Mouse (Mus musculus) heart, adult 18-20 months (tissue): ENCODE measurements around the gene Rab4b. TPM values are rescaled to one million over a fixed set of nuclear protein-coding genes. Genes with fewer than 3 reads are reported as not detected.

Experiments
- DNase-seq, 2 experiments: peaks; one replicate each; pipeline ENCODE4 v3.0.0; 2021 to 2022; ENCODE audit warnings: mixed read lengths in 1 of 2
- microRNA-seq, 2 experiments: library from miRNA; unstranded; fragments of <30 nt; microRNA quantifications; one replicate each; pipeline ENCODE4 v1.2.0; 2022
- total RNA-seq, 2 experiments: library from RNA; stranded (reverse); gene quantifications; 2 replicates each; pipeline ENCODE4 v1.2.3; 2021

Gene Rab4b
- total RNA-seq, 2 experiments from 2014 or later = 10.5 to 11.6 TPM

DNA sequence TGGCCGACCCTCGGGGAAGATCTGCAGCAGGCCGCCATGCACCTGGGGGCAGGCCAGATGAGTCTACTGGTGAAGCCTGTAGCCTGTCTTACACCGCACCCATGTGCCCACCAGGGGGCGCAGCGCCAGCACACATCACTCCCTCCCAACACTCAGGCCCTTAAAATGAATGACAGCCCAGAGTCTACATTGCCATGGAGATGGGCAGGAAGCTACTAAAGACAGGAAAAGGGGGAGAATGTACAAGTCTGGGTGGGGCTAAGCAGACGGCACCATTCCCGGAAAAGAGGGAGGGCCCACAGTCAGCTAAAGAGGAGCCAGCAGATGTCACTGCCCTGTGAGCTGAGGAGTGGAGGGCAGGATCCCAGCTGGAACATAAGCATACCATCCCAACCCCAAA, 18.8 kb downstream of the Rab4b start:
- peak; percentile 89 to 93 for DNase-seq

- DNase-seq = no peak
Measured at GRCm38 (mm10) chr7:27159256-27159655, 19.4 kb downstream of the Rab4b start.

- DNase-seq = no peak
Measured at GRCm38 (mm10) chr7:27158171-27158570, 20.5 kb downstream of the Rab4b start.

DNA sequence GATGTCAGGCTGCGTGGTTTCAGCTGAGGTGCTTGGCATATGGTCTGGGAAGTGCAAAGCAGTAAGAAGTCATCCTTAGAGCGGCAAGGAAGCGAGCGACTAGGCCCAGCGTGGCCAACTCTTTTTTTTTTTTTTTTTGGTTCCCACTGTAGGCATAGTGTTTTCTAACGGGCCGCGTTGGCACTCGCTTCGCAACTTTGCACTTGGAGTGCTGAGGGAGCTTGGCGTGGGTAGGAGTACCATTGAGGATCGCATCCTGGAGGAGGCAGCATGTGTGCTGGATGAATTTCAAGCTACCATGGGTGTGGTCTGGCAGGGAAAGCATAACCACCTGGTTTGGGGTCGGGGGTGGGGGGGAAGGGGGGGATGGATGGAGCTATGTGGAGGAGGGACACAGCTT, 22.7 kb downstream of the Rab4b start:
- DNase-seq = no peak

GRCm38 (mm10) chr7:27153205-27153764, 25.4 kb downstream of the Rab4b start, which contains the start of gene Cyp2t4:
Gene Cyp2t4, plus strand, starts transcription at chr7:27153714.
- DNase-seq = peak; percentile 53 to 82

- DNase-seq = no peak
Measured at GRCm38 (mm10) chr7:27136410-27136996, 42.2 kb downstream of the Rab4b start.

GRCm38 (mm10) chr7:27133757-27134156, 44.9 kb downstream of the Rab4b start:
- DNase-seq = no peak

DNA sequence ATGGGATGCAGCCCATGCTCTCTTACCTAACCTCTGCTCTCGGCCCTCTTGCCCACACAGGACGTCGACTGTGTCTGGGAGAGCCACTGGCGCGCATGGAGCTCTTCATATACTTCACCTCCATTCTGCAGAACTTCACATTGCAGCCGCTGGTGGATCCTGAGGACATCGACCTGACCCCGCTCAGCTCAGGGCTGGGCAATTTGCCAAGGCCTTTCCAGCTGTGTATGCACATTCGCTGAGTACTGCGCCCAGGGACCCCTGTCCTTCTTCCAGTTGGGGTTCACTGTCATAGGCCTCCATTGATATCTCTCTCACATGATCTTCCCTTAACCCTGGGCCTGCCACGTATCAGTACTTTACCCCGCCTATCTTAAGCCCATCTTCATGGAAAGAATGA, 45.5 kb downstream of the Rab4b start:
- DNase-seq = peak in 1 of 2 experiments; percentile 14

DNA sequence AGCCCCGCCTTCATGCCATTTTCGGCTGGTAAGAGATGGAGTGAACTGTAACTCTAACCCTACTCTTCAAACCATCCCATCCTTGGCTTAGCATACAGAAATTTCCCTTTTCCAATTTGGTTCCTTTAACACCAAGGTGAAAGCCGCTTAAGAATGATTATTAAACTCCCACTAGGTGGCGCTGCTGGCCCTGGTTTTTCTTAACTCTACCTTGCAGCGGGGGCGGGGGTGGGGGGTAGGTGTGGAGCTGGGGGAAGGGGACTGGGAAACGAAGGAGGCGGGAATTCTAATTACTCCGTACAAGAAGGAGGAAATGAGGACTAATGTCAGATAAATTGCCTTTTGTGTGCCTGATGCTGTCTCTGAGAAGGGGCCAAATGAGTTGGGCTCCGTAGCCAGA, 46.1 kb downstream of the Rab4b start:
- peak; percentile 40 to 74 for DNase-seq

DNA sequence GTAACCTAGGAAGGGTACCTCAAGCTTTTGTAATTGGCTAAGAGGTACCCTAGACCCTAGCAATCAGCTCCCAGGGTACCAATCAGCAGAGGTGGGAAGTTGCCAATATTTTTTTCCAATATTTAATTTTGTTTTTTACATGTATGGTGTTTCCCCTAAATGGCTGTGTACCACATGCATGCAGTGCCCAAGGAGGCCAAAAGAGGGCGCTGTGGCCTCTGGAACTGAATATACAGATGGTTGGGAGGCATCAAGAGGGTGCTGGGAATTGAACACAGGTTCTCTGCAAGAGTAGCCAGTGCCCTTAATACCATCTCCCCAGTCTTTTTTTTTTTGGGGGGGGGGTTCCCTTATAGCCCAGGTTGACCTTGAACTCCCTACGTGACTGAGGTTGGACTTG, 47.3 kb downstream of the Rab4b start:
- no peak for DNase-seq

DNA sequence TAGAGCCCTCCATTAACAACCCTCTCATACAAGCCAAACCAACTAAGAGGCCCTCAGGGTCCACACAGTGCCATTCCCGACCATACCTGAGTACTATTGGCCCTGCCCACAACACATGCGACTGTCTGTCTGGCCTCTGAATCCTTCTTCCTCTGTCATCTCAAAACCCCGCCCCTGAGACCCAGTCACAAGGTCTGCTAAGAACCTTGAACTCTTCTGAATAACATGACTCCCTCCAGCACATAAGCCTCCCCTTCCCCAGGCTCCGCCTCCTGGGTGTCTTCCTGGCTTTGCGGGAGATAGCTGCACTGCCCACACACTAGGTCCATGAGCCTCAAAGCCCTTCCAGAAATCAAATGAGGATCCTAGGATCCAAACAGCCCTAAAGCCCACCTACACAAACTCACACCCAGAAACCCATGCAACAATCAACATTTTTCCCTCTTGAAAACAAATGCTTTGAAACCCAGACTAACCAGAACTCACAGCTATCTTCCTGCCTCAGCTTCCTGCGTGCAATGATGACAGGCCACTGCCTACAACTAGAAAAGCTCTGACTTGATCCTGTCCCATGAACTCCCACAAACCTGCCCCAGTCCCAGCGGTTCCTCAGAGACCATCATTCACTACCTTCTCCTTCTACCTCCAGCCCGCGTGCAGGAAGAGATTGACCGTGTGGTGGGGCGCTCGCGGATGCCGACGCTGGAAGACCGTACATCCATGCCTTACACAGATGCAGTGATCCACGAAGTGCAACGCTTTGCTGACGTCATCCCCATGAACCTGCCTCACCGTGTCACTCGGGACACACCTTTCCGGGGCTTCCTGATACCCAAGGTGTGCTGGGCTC, 48.0 kb downstream of the Rab4b start:
- DNase-seq = no peak

GRCm38 (mm10) chr7:27129811-27130210, 48.9 kb downstream of the Rab4b start:
- DNase-seq = no peak

DNA sequence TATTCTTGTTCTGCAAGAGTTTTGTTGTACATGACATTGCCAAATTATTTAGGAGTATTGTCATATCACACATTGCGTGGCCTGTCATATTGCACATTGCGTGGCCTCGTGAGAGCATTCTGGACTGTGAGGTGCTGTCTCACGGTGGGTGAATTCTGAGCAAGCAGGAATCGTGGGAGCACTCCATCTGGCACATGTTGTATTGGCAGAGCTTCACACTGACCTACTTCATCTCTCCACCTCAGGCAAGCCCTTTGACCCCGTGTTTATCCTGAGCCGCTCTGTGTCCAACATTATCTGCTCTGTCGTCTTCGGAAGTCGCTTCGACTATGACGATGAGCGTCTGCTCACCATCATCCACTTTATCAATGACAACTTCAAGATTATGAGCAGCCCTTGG, 49.8 kb downstream of the Rab4b start:
- no peak for DNase-seq

DNA sequence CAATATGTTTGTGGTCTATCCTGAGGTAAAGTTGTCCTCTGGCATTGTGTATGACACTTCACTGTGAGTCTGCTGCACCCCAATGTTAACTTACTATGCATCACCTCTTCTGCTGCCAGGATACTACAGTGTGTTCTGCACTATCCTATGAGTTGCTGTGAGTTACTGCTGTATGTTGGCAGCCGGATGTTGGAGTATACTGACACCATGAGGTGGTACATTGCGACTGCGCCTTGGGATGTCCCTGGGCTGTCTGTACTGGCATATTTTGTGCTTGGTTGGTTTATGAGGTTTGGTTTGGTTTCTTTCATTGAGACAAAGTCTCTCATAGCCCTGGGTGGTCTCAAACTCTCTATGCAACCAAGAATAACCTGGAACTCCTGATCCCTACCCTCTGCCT, 50.5 kb downstream of the Rab4b start:
- peak in 1 of 2 experiments; percentile 46 for DNase-seq

- no peak for DNase-seq
Measured at GRCm38 (mm10) chr7:27124969-27125368, 53.7 kb downstream of the Rab4b start.

DNA sequence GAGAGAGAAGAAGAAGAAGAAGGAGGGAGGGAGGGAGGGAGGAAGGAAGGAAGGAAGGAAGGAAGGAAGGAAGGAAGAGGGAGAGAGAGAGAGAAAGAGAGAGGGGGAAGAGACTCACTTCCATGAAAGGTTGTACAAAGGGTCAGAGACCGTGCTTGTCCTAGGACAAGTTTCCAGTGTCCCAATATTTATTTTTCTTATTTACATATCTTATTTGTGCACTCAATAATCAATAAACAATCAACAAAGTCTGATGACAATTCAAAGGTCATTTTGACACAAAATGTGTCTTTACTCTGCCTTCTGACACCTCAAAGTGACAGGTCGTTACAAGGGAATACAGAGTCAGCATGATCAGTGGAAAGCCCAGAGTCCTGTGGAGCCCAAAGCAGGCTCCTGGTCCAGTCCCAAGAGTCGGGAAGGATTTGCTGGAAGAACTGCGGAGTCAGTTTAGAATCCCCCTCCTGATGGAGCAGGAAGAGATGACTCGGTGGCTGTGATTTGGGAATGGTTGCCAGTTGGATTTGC, 54.3 kb downstream of the Rab4b start:
- no peak for DNase-seq

DNA sequence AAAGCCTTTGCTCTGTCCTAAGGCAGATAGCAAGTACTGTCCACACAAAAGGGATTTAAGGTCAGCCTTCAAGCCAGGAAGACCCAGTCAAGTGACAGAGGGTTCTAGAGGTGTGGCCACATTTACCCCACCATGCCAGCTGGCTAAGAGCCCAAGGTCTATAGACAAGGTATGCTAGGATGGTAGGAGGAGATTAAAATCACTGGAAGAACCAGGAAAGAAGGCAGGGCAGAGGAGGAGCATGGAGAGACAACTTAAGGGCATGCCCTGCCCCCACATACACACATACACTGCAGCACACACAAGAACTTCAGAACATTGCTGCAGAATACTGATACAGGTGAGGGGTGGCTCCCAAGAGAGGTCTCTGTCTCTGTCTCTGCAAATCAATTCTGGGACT, 59.0 kb downstream of the Rab4b start, which contains the start of gene Cyp2f2:
Gene Cyp2f2 (plus strand): TSS at position 234 of the 400 bp plus-strand sequence.
- DNase-seq = no peak

Small RNA genes within 50 kb of the gene (microRNA-seq; reads per million reads assigned to microRNA genes)
- gene Mir1191 (0 to 0.27 reads per million in 2 experiments), gene Mir3101 (0 reads per million in 2 experiments)

Other genes with a start within 250 kb of the Rab4b start
- not detected for gene Cyp2a22, start 239.5 kb downstream of the Rab4b start, total RNA-seq
- gene Cyp2a12, start 149.8 kb downstream of the Rab4b start, total RNA-seq = not detected
- 10 to 100 TPM in 1 of 2 experiments, under 1 TPM in 1; 0.92 to 47.3 TPM for gene Cyp2f2, start 59.0 kb downstream of the Rab4b start, total RNA-seq
- gene Cyp2t4, start 25.2 kb downstream of the Rab4b start, total RNA-seq = not detected
- gene Egln2, start 12.1 kb downstream of the Rab4b start, total RNA-seq = 10 to 100 TPM; 58.6 to 60.1 TPM
- gene Gm21983, start 2.2 kb upstream of the Rab4b start, total RNA-seq = not detected
- gene Mia, start 2.3 kb upstream of the Rab4b start, total RNA-seq = under 1 TPM in 1 of 2 experiments, not detected in 1; 0.57 TPM
- 10 to 100 TPM; 10.8 to 15.7 TPM for gene BC024978, start 16.9 kb upstream of the Rab4b start, total RNA-seq
- 10 to 100 TPM; 40.1 to 40.2 TPM for gene Snrpa, start 17.4 kb upstream of the Rab4b start, total RNA-seq
- 1 to 10 TPM; 4.6 TPM for gene Itpkc, start 49.8 kb upstream of the Rab4b start, total RNA-seq
- 10 to 100 TPM in 1 of 2 experiments, 1 to 10 TPM in 1; 9.8 to 11.3 TPM for gene Coq8b, start 54.1 kb upstream of the Rab4b start, total RNA-seq
- gene Numbl, start 79.5 kb upstream of the Rab4b start, total RNA-seq = 1 to 10 TPM; 2.4 to 3.3 TPM
- 100 to 1,000 TPM; 185 to 206 TPM for gene Ltbp4, start 158.8 kb upstream of the Rab4b start, total RNA-seq
- 1 to 10 TPM; 5.6 to 6.3 TPM for gene Shkbp1, start 177.1 kb upstream of the Rab4b start, total RNA-seq
- not detected for gene Gm20479, start 178.5 kb upstream of the Rab4b start, total RNA-seq